In the genomic region with DNA sequence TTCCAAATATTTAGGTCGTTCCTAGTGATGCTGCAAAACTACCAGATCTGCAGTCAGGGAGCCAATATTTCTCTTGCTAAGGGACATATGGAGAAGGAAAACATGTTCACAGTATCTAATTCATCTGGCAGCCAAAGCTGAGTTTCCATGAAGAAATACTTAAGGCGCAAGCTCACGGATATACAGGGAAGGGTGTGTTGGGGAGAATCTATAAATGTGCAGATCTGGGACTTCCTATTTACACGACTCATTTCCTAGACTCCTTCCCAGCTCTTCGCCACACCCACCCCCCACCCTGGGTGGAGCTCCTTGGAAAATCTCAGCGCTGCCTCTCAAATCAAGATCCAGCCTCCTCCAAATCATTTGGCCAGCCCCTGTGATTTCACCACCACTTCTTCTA, we compare ENCODE assay signal across 23 mouse cellular contexts. TPM values are rescaled to one million over a fixed set of nuclear protein-coding genes. Genes with fewer than 3 reads are reported as not detected.
A peak's percentile ranks its signal among the peaks of the same experiment; 100 is the strongest.
DNase-seq lines count a peak whose midpoint lies in the region; ATAC-seq lines count a peak whose summit lies in the region.
"Had no signal": no experiment of that assay in that cellular context is flagged by ENCODE, and none has a peak within 500 bp of the region (broad histone marks: within the 10 kb centered on the region; RNA-seq: fewer than 3 reads in every experiment).

No protein-coding gene starts in this region.

- 80% methylated on average over 6 of the region's 6 CpGs for WGBS in kidney, embryonic 14.5 days

- H3K4me2 ChIP-seq in kidney, embryonic 14.5 days (replicated peaks; ENCODE audit: low read depth, low read length): no peak overlapping the region
- H3K4me2 ChIP-seq: heart, embryonic 11.5 days; hindbrain, embryonic 15.5 days; kidney, embryonic 15.5 days; limb, embryonic 15.5 days; midbrain, embryonic 12.5 days had no signal

- DNase-seq in frontal cortex, postnatal 14 days (ENCODE audit: low spot score in 2 of 2): no peak
- peak; percentile 6 for DNase-seq in kidney, postnatal 10 days
- DNase-seq in telencephalon, adult 2 months (ENCODE audit: low read depth, low spot score): peak; percentile 16
- no peak for DNase-seq in embryo, embryonic 10 days (ENCODE audit: low spot score)
- DNase-seq in thymus, postnatal 25 days: no peak
- DNase-seq: cerebellum, adult 11 months; cerebellum, postnatal 25 days; gastrocnemius, postnatal 25 days; thymus, adult 18-20 months had no signal

- peak; percentile 54 for ATAC-seq in frontal cortex, adult (ENCODE audit: low TSS enrichment)
- ATAC-seq in kidney, embryonic 14.5 days (ENCODE audit: low FRiP score, low TSS enrichment): no peak
- ATAC-seq: intestine, embryonic 16.5 days had no signal

- no peak overlapping the region for H3K9ac ChIP-seq in kidney, embryonic 14.5 days (ENCODE audit: low read depth, low read length)
- H3K9ac ChIP-seq: hindbrain, embryonic 15.5 days; kidney, embryonic 15.5 days; limb, embryonic 15.5 days; midbrain, embryonic 12.5 days had no signal

- no peak overlapping the region for H3K4me3 ChIP-seq in kidney, embryonic 14.5 days (ENCODE audit: low read length)
- H3K4me3 ChIP-seq in brown adipose tissue, adult 24 weeks (ENCODE audit: insufficient read depth, low read depth, low read length): no peak overlapping the region
- H3K4me3 ChIP-seq: forebrain, embryonic 10.5 days; hindbrain, embryonic 15.5 days; kidney, embryonic 15.5 days; limb, embryonic 15.5 days; midbrain, embryonic 12.5 days had no signal

- H3K9me3 ChIP-seq in kidney, embryonic 14.5 days (ENCODE audit: control insufficient read depth, low read length): no peaks in the 10 kb centered on the region
- H3K9me3 ChIP-seq: forebrain, embryonic 10.5 days; hindbrain, embryonic 15.5 days; kidney, embryonic 15.5 days; limb, embryonic 15.5 days; midbrain, embryonic 12.5 days had no signal

- no peak overlapping the region for H3K27ac ChIP-seq in kidney, embryonic 14.5 days (ENCODE audit: low read depth, low read length)
- 0 out of 2 replicates have a peak overlapping the region, but pooled peaks have one; percentile 4 for H3K27ac ChIP-seq in brown adipose tissue, adult 24 weeks (replicated peaks; ENCODE audit: low read depth, low read length)
- H3K27ac ChIP-seq: forebrain, embryonic 10.5 days; hindbrain, embryonic 15.5 days; kidney, embryonic 15.5 days; limb, embryonic 15.5 days; midbrain, embryonic 12.5 days had no signal

- no peaks in the 10 kb centered on the region for H3K4me1 ChIP-seq in kidney, embryonic 14.5 days (ENCODE audit: control insufficient read depth, insufficient read depth, low read length)
- H3K4me1 ChIP-seq in brown adipose tissue, adult 24 weeks (ENCODE audit: control insufficient read depth, insufficient read depth, insufficient read length, low read length): no peaks in the 10 kb centered on the region
- H3K4me1 ChIP-seq: forebrain, embryonic 10.5 days; kidney, embryonic 15.5 days; midbrain, embryonic 12.5 days had no signal

- H3K36me3 ChIP-seq in kidney, embryonic 14.5 days (ENCODE audit: control insufficient read depth, insufficient read depth, low read length): no peaks in the 10 kb centered on the region
- H3K36me3 ChIP-seq: forebrain, embryonic 10.5 days; hindbrain, embryonic 15.5 days; kidney, embryonic 15.5 days; limb, embryonic 15.5 days; midbrain, embryonic 12.5 days had no signal

- no peaks in the 10 kb centered on the region for H3K27me3 ChIP-seq in kidney, embryonic 14.5 days (ENCODE audit: control insufficient read depth, insufficient read depth, low read length)
- H3K27me3 ChIP-seq: hindbrain, embryonic 15.5 days; kidney, embryonic 15.5 days; limb, embryonic 15.5 days; midbrain, embryonic 12.5 days had no signal

RNA-seq across cellular contexts. Expression of a gene that starts 2.4 kb away (rescaled TPM):
- polyA plus RNA-seq in kidney, embryonic 14.5 days (2014; fragmentation: Nextera tagmentation; extraction: Ambion mirVana): 73.2 and 78.7 TPM in 2 replicates
- polyA plus RNA-seq in brown adipose tissue, adult 24 weeks (2012; ENCODE audit: insufficient read depth, insufficient read length, missing spikeins): 42.4 and 42.7 TPM in 2 replicates

RNA-seq across cellular contexts. Expression of a gene that starts 24.3 kb away (rescaled TPM):
- polyA plus RNA-seq in kidney, embryonic 14.5 days (2014; fragmentation: Nextera tagmentation; extraction: Ambion mirVana): 58.9 and 71.0 TPM in 2 replicates
- polyA plus RNA-seq in brown adipose tissue, adult 24 weeks (2012; ENCODE audit: insufficient read depth, insufficient read length, missing spikeins): 15.3 and 19.4 TPM in 2 replicates

RNA-seq across cellular contexts. Expression of a gene that starts 37.1 kb away (rescaled TPM):
- not detected in 2 replicates for polyA plus RNA-seq in kidney, embryonic 14.5 days (2014; fragmentation: Nextera tagmentation; extraction: Ambion mirVana)
- polyA plus RNA-seq in brown adipose tissue, adult 24 weeks (2012; ENCODE audit: insufficient read depth, insufficient read length, missing spikeins): not detected in 2 replicates
- polyA plus RNA-seq: forebrain, embryonic 10.5 days; frontal cortex, adult 2 months; heart, embryonic 11.5 days; hindbrain, embryonic 15.5 days; intestine, embryonic 16.5 days; kidney, embryonic 15.5 days; limb, embryonic 15.5 days; liver, embryonic 16.5 days; midbrain, embryonic 12.5 days; neural tube, embryonic 11.5 days; small intestine, adult 2 months had no signal

RNA-seq across cellular contexts. Expression of a gene that starts 38.1 kb away (rescaled TPM):
- 58.7 and 71.4 TPM in 2 replicates for polyA plus RNA-seq in kidney, embryonic 14.5 days (2014; fragmentation: Nextera tagmentation; extraction: Ambion mirVana)
- 7.7 and 10.1 TPM in 2 replicates for polyA plus RNA-seq in brown adipose tissue, adult 24 weeks (2012; ENCODE audit: insufficient read depth, insufficient read length, missing spikeins)

Comparison
In these comparisons a context has a peak if more than half of its experiments do, and no peak if none do; other contexts are left out.
1. DNase-seq: peak in kidney, postnatal 10 days (single experiment) and telencephalon, adult 2 months (single experiment); none in frontal cortex, postnatal 14 days (0 of 2), embryo, embryonic 10 days (single experiment) and thymus, postnatal 25 days (single experiment).